Mouse (Mus musculus) heart, postnatal 10 days (tissue): ENCODE measurements around the gene Gm20916. TPM values are rescaled to one million over a fixed set of nuclear protein-coding genes. Genes with fewer than 3 reads are reported as not detected.
"Not testable (repeated sequence)": the region's sequence is repeated elsewhere in the genome, so short reads cannot be mapped to it uniquely, and the experiment has no call there.

Source experiments
- DNase-seq, 2 experiments: peaks; one replicate each; pipeline ENCODE4 v3.0.0; 2021
- intact Hi-C: fragments of 180-260 bp; cut with DNase I; formaldehyde crosslinking; loops from one replicate; pipeline ENCODE4 v1.15.1; 2025
- total RNA-seq, 2 experiments: library from RNA; stranded (reverse); gene quantifications; 2 replicates each; pipeline ENCODE4 v1.2.3; 2021

Gm20916 gene
- not detected for total RNA-seq

- not testable (repeated sequence) for DNase-seq
These were observed at the start of gene Gm20916 for GRCm38 (mm10) chrY:79319265-79319664. TSS of gene Gm20916 (plus strand) at chrY:79319565.

More at GRCm38 (mm10) chrY:79319265-79319664, at the start of gene Gm20916:
- intact Hi-C loops: not testable (repeated sequence)

Other genes starting within 250 kb of the Gm20916 start
- not detected for gene Gm20917, start 168.4 kb upstream of the Gm20916 start, total RNA-seq